Mouse (Mus musculus) erythroblast, embryonic 14.5 days (primary cell): ENCODE measurements around the gene Hibch. TPM values are rescaled to one million over a fixed set of nuclear protein-coding genes. Genes with fewer than 3 reads are reported as not detected.
A peak's percentile ranks its signal among the peaks of the same experiment; 100 is the strongest.
"Not testable (repeated sequence)": the region's sequence is repeated elsewhere in the genome, so short reads cannot be mapped to it uniquely, and the experiment has no call there.

Experiments
- H3K27me3 ChIP-seq: 2 replicates; pipeline ENCODE4 v1.6.1; 2012; ENCODE audit warnings: inconsistent platforms; ENCODE audit not compliant: control insufficient read depth
- H3K36me3 ChIP-seq: 2 replicates; pipeline ENCODE4 v1.6.1; 2012; ENCODE audit warnings: mild to moderate bottlenecking, inconsistent platforms; ENCODE audit not compliant: control insufficient read depth
- H3K4me1 ChIP-seq: 2 replicates; pipeline ENCODE4 v1.6.1; 2012; ENCODE audit warnings: inconsistent platforms; ENCODE audit not compliant: control insufficient read depth
- H3K4me3 ChIP-seq: replicated peaks from 2 replicates; pipeline ENCODE3; 2012; ENCODE audit warnings: moderate library complexity, mild to moderate bottlenecking, inconsistent platforms
- H3K9me3 ChIP-seq: 2 replicates; pipeline ENCODE4 v1.6.1; 2012; ENCODE audit warnings: low read length, inconsistent platforms, mixed read lengths; ENCODE audit not compliant: control insufficient read depth
- GATA1 ChIP-seq: IDR thresholded peaks from 2 replicates; pipeline ENCODE4 v1.6.1; 2012; ENCODE audit warnings: low read length, inconsistent platforms, mixed read lengths
- TAL1 ChIP-seq: IDR thresholded peaks from 3 replicates; pipeline ENCODE4 v1.6.1; 2012; ENCODE audit warnings: low read length, inconsistent platforms, mixed read lengths
- polyA plus RNA-seq: library from polyadenylated mRNA; stranded (reverse); fragments of >175 nt; gene quantifications from 2 replicates; pipeline ENCODE4 v1.2.3, GENCODE M21; 2012

Hibch gene
- polyA plus RNA-seq, 1 experiment: 0.10 TPM

- H3K9me3 ChIP-seq: no peaks in the 10 kb centered on the region
- H3K4me3 ChIP-seq: no peak overlapping the region
- TF ChIP-seq TAL1: no peak
- no peaks in the 10 kb centered on the region for H3K36me3 ChIP-seq
- peaks cover 11% of the 10 kb centered on the region for H3K4me1 ChIP-seq
- H3K27me3 ChIP-seq: peaks cover 10% of the 10 kb centered on the region
Measured at GRCm38 (mm10) chr1:52816232-52816891, 28.4 kb upstream of the Hibch start.

DNA sequence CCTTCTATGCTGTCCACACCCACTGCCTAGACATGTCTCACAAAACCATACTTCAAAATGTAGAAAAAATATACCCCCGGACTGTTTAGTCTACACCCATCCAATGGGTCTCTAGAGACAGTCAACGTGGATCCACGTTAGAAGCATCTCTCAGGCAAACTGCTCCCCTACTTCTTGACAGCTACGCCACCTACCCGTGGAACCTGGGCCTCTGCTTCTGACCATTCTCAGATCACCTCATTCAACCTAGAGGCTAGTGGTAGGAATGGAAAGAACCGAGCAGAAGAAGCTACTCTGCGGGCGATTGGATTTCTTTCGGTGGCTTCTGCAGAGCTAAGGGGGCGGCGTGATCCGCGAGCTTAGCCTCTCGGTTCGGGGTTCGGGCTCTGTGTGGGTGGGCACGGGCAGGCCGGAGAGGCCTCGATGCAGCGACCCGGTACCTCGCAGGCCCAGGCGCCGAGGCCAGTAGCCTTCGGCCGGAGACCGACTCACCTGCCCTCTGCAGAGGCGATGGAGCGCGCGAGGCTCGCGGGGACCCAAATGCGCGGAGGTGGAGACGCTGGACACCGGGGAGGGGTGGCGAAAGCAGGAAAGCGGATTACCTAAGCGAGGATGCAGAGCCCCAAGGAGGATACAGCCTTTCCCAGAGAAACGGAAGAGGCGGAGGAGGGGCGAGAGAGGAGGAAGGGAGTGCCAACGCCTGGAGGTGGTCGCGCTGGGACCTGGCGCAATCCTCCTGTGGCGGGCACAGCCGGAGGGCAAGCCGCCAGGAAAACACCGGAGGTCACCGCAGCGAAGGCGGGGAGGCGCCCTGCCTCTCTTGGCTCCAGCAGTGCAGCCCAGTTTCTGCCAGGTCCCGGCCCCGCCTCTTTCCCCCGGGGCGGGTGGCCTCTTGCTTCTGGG is 27.6 kb upstream of the Hibch start, which contains the start of gene Inpp1:
Gene Inpp1 (minus strand): TSS at position 779 of the 903 bp plus-strand sequence.
- TF ChIP-seq TAL1 (no peak), GATA1 (no peak)
- H3K27me3 ChIP-seq: peaks cover 10% of the 10 kb centered on the region
- H3K36me3 ChIP-seq: no peaks in the 10 kb centered on the region
- H3K4me1 ChIP-seq: peaks cover 11% of the 10 kb centered on the region
- peak within 1 kb of the TSS; percentile 64 for H3K4me3 ChIP-seq
- no peaks in the 10 kb centered on the region for H3K9me3 ChIP-seq

- no peaks in the 10 kb centered on the region for H3K9me3 ChIP-seq
- no peaks in the 10 kb centered on the region for H3K36me3 ChIP-seq
- no peak for TF ChIP-seq TAL1
- TF ChIP-seq GATA1: no peak
- peaks cover 10% of the 10 kb centered on the region for H3K27me3 ChIP-seq
- peak overlapping the region; percentile 64 for H3K4me3 ChIP-seq
- peaks cover 11% of the 10 kb centered on the region for H3K4me1 ChIP-seq
Measured at GRCm38 (mm10) chr1:52817813-52818147, 26.9 kb upstream of the Hibch start.

GRCm38 (mm10) chr1:52839099-52839498 is 5.6 kb upstream of the Hibch start:
- Histone ChIP-seq H3K4me3 (no peak overlapping the region), H3K36me3 (no peaks in the 10 kb centered on the region), H3K27me3 (no peaks in the 10 kb centered on the region), H3K9me3 (no peaks in the 10 kb centered on the region), H3K4me1 (peaks cover 6% of the 10 kb centered on the region)
- TF ChIP-seq TAL1: no peak
- no peak for TF ChIP-seq GATA1

GRCm38 (mm10) chr1:52844354-52844753 is 375 bp upstream of the Hibch start:
- Histone ChIP-seq H3K27me3 (no peaks in the 10 kb centered on the region), H3K4me1 (peaks cover 34% of the 10 kb centered on the region), H3K9me3 (no peaks in the 10 kb centered on the region), H3K4me3 (peak overlapping the region; percentile 84), H3K36me3 (no peaks in the 10 kb centered on the region)
- no peak for TF ChIP-seq TAL1
- no peak for TF ChIP-seq GATA1

DNA sequence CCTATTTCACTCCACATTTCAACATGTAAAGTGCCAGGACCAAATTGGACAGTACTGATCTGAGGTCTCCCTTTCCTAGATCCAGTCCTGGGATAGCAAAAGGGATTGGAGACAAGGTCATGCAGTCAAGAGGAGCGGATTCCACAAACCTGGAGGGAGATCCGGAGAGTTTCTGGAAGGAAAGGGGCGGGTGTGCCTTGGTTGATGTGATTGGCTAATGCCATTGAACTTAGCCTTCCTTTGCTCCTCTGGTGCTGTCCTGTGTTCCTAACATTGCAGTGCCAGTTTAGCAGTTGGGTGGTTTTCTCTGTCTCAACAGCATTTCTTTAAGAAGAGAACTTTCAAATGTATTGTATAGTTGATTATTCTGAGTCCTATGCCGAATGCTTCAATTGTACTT is 1.8 kb downstream of the Hibch start:
- TF ChIP-seq TAL1 (no peak), GATA1 (no peak)
- H3K36me3 ChIP-seq: no peaks in the 10 kb centered on the region
- H3K4me3 ChIP-seq: no peak overlapping the region
- no peaks in the 10 kb centered on the region for H3K9me3 ChIP-seq
- H3K27me3 ChIP-seq: no peaks in the 10 kb centered on the region
- H3K4me1 ChIP-seq: peaks cover 33% of the 10 kb centered on the region

- H3K27me3 ChIP-seq: no peaks in the 10 kb centered on the region
- TF ChIP-seq GATA1: no peak
- H3K4me3 ChIP-seq: no peak overlapping the region
- no peaks in the 10 kb centered on the region for H3K36me3 ChIP-seq
- H3K4me1 ChIP-seq: peaks cover 25% of the 10 kb centered on the region
- no peaks in the 10 kb centered on the region for H3K9me3 ChIP-seq
Measured at GRCm38 (mm10) chr1:52849422-52849821, 4.7 kb downstream of the Hibch start.

DNA sequence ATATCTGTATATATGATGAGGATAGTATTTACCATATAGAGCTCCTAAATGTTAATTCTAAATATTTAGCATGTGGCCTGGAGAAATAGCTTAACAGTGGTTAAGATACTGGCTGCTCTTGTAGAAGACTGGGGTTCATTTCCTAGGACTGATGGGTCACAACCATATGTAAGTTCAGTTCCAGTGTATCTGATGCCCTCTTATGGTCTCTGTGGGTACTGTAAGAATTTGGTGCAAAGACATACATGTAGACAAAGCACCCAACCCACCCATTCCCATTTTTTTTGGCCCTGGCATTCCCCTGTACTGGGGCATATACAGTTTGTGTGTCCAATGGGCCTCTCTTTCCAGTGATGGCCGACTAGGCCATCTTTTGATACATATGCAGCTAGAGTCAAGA is 9.3 kb downstream of the Hibch start:
- not testable (repeated sequence) for H3K27me3 ChIP-seq, H3K36me3 ChIP-seq, H3K4me3 ChIP-seq, H3K4me1 ChIP-seq, H3K9me3 ChIP-seq

- H3K27me3 ChIP-seq: no peaks in the 10 kb centered on the region
- H3K4me3 ChIP-seq: no peak overlapping the region
- no peak for TF ChIP-seq GATA1
- no peak for TF ChIP-seq TAL1
- H3K36me3 ChIP-seq: peaks cover 11% of the 10 kb centered on the region
- H3K4me1 ChIP-seq: no peaks in the 10 kb centered on the region
- H3K9me3 ChIP-seq: no peaks in the 10 kb centered on the region
Measured at GRCm38 (mm10) chr1:52855904-52856601, 11.3 kb downstream of the Hibch start.
